8 mouse cellular contexts compared by ENCODE assay signal in the genomic region with DNA sequence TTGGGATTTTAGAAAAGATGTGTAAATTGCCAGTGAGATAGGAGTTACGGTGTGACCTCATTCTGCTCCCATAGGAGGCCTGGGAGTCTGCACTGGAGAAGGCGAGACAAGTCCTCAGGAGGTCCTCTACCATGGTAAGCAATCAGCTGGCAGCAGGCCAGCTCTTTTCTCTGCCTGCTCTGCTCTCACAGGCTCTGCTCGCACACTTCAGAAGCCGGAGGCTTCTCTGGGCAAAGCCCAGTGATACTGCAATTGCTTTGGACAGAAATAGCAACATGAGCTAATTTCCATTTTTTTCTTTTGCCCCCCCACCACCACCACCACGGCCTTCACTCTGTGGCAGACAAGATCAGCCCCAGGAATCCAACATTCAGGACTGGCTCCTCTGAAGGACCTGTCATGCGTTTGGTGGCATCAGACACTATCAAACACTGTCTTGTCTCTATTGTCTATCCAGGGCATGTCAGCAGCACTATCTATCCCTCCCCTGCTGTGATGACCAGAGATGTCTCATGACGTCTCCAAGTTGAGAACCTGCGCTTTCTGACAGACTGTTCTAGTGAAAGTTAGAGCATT.
DNase-seq lines count a peak whose midpoint lies in the region; ATAC-seq lines count a peak whose summit lies in the region.

No protein-coding gene starts in this region.

- peak; percentile 68 for ATAC-seq in hindbrain, embryonic 11.5 days (ENCODE audit: low FRiP score)
- ATAC-seq in kidney, embryonic 15.5 days (replicated peaks; ENCODE audit: low FRiP score): peak; percentile 69
- ATAC-seq in neural tube, embryonic 12.5 days (ENCODE audit: low FRiP score, low read depth): peak; percentile 67; the same call in 1 of the 2 replicates

- H3K4me1 ChIP-seq in hindbrain, embryonic 11.5 days (replicated peaks; ENCODE audit: control insufficient read depth, insufficient read depth, low read length): no peaks in the 10 kb centered on the region
- peaks cover 5% of the 10 kb centered on the region; the same call in 1 of the 2 replicates for H3K4me1 ChIP-seq in hindbrain, embryonic 10.5 days (replicated peaks)
- peaks cover 21% of the 10 kb centered on the region for H3K4me1 ChIP-seq in heart, embryonic 10.5 days
- no peaks in the 10 kb centered on the region for H3K4me1 ChIP-seq in kidney, embryonic 15.5 days
- H3K4me1 ChIP-seq in neural tube, embryonic 12.5 days: peaks cover 2% of the 10 kb centered on the region; the same call in 1 of the 2 replicates

- 54% methylated on average over 8 of the region's 8 CpGs for WGBS in hindbrain, embryonic 11.5 days
- 67% methylated on average over 8 of the region's 8 CpGs for WGBS in hindbrain, embryonic 10.5 days
- WGBS in heart, embryonic 10.5 days: 15% methylated on average over 8 of the region's 8 CpGs
- WGBS in kidney, embryonic 15.5 days: 56% methylated on average over 8 of the region's 8 CpGs
- WGBS in neural tube, embryonic 12.5 days: 48% methylated on average over 8 of the region's 8 CpGs

- no peaks in the 10 kb centered on the region for H3K27me3 ChIP-seq in hindbrain, embryonic 11.5 days (ENCODE audit: control insufficient read depth, insufficient read depth, low read length)
- no peaks in the 10 kb centered on the region for H3K27me3 ChIP-seq in hindbrain, embryonic 10.5 days (ENCODE audit: insufficient read depth, poor library complexity, severe bottlenecking)
- H3K27me3 ChIP-seq in heart, embryonic 10.5 days (ENCODE audit: insufficient read depth, poor library complexity, severe bottlenecking): no peaks in the 10 kb centered on the region
- H3K27me3 ChIP-seq in kidney, embryonic 15.5 days: no peaks in the 10 kb centered on the region
- no peaks in the 10 kb centered on the region for H3K27me3 ChIP-seq in neural tube, embryonic 12.5 days (replicated peaks)

- no peaks in the 10 kb centered on the region for H3K9me3 ChIP-seq in hindbrain, embryonic 11.5 days (ENCODE audit: control insufficient read depth, low read length)
- H3K9me3 ChIP-seq in hindbrain, embryonic 10.5 days: no peaks in the 10 kb centered on the region
- H3K9me3 ChIP-seq in heart, embryonic 10.5 days: no peaks in the 10 kb centered on the region
- no peaks in the 10 kb centered on the region for H3K9me3 ChIP-seq in kidney, embryonic 15.5 days (replicated peaks)
- H3K9me3 ChIP-seq in neural tube, embryonic 12.5 days: no peaks in the 10 kb centered on the region

- H3K4me2 ChIP-seq in hindbrain, embryonic 11.5 days (replicated peaks; ENCODE audit: low read depth, low read length): no peak overlapping the region
- no peak overlapping the region for H3K4me2 ChIP-seq in kidney, embryonic 15.5 days
- no peak overlapping the region for H3K4me2 ChIP-seq in neural tube, embryonic 12.5 days (replicated peaks)

- no peaks in the 10 kb centered on the region for H3K36me3 ChIP-seq in hindbrain, embryonic 11.5 days (ENCODE audit: control insufficient read depth, insufficient read depth, low read length)
- H3K36me3 ChIP-seq in hindbrain, embryonic 10.5 days: no peaks in the 10 kb centered on the region
- H3K36me3 ChIP-seq in heart, embryonic 10.5 days: no peaks in the 10 kb centered on the region
- no peaks in the 10 kb centered on the region for H3K36me3 ChIP-seq in kidney, embryonic 15.5 days
- no peaks in the 10 kb centered on the region for H3K36me3 ChIP-seq in neural tube, embryonic 12.5 days

- peak; percentile 14 for DNase-seq in hindbrain, embryonic 11.5 days (ENCODE audit: low spot score)
- no peak for DNase-seq in hindbrain, embryonic 10.5 days (ENCODE audit: low spot score)
- DNase-seq in cerebellum, adult 18-20 months: peak; percentile 65 to 72
- DNase-seq in heart, embryonic 10.5 days (ENCODE audit: low spot score): peak; percentile 91
- DNase-seq in gastrocnemius, postnatal 4 days (ENCODE audit: low spot score in 2 of 2): no peak
- DNase-seq in gastrocnemius, adult 8-10 months (ENCODE audit: low spot score in 2 of 2): no peak

- no peak overlapping the region for H3K4me3 ChIP-seq in hindbrain, embryonic 11.5 days (ENCODE audit: low read depth, low read length)
- H3K4me3 ChIP-seq in hindbrain, embryonic 10.5 days: no peak overlapping the region
- peak overlapping the region; percentile 29; the same call in 1 of the 2 replicates for H3K4me3 ChIP-seq in heart, embryonic 10.5 days
- H3K4me3 ChIP-seq in kidney, embryonic 15.5 days (replicated peaks): no peak overlapping the region
- H3K4me3 ChIP-seq in neural tube, embryonic 12.5 days: no peak overlapping the region

- H3K27ac ChIP-seq in hindbrain, embryonic 11.5 days (ENCODE audit: low read depth, low read length): no peak overlapping the region
- H3K27ac ChIP-seq in hindbrain, embryonic 10.5 days: no peak overlapping the region
- peak overlapping the region; percentile 69 for H3K27ac ChIP-seq in heart, embryonic 10.5 days
- no peak overlapping the region for H3K27ac ChIP-seq in kidney, embryonic 15.5 days
- no peak overlapping the region for H3K27ac ChIP-seq in neural tube, embryonic 12.5 days

- no peak overlapping the region for H3K9ac ChIP-seq in hindbrain, embryonic 11.5 days (ENCODE audit: low read depth, low read length)
- no peak overlapping the region for H3K9ac ChIP-seq in kidney, embryonic 15.5 days
- H3K9ac ChIP-seq in neural tube, embryonic 12.5 days: no peak overlapping the region

Comparison
In these comparisons a context has a peak if more than half of its experiments do, and no peak if none do; other contexts are left out.
1. DNase-seq: peak in hindbrain, embryonic 11.5 days (single experiment), cerebellum, adult 18-20 months (2 of 2) and heart, embryonic 10.5 days (single experiment); none in hindbrain, embryonic 10.5 days (single experiment), gastrocnemius, postnatal 4 days (0 of 2) and gastrocnemius, adult 8-10 months (0 of 2).
2. Peak in every context shown above with its lines, with median percentiles within 50 percentile points of each other: ATAC-seq.